Comparison of ENCODE assay signal across 8 mouse cellular contexts in genomic region chr11:117317429-117318101, GRCm38 (mm10).
DNase-seq lines count a peak whose midpoint lies in the region; ATAC-seq and TF ChIP-seq lines count a peak whose summit lies in the region.

No protein-coding gene starts in this region.

- peak; percentile 51 for DNase-seq in kidney, postnatal 10 days
- DNase-seq in kidney, adult 9 months, result no peak
- DNase-seq in yolk sac, embryonic 10.5 days (ENCODE audit: low spot score), result peak; percentile 34
- no peak for DNase-seq in cerebellum, adult 11 months

- no peaks in the 10 kb centered on the region for H3K36me3 ChIP-seq in forebrain, embryonic 15.5 days
- no peaks in the 10 kb centered on the region for H3K36me3 ChIP-seq in intestine, embryonic 16.5 days (ENCODE audit: control insufficient read depth, insufficient read depth, low read length)
- no peaks in the 10 kb centered on the region for H3K36me3 ChIP-seq in midbrain, embryonic 13.5 days

- peak overlapping the region; percentile 33 for H3K9ac ChIP-seq in forebrain, embryonic 15.5 days (replicated peaks)
- peak overlapping the region; percentile 63 for H3K9ac ChIP-seq in intestine, embryonic 16.5 days (ENCODE audit: low read depth, low read length)
- peak overlapping the region; percentile 47; the same call in 1 of the 2 replicates for H3K9ac ChIP-seq in midbrain, embryonic 13.5 days (replicated peaks)

- no peak overlapping the region for H3K4me2 ChIP-seq in forebrain, embryonic 15.5 days (replicated peaks)
- peak overlapping the region; percentile 40 for H3K4me2 ChIP-seq in intestine, embryonic 16.5 days (ENCODE audit: low read depth, low read length)
- H3K4me2 ChIP-seq in midbrain, embryonic 13.5 days (replicated peaks), result peak overlapping the region; percentile 14

- WGBS in bone marrow, adult 2 months, result 16% methylated on average over 20 of the region's 20 CpGs
- 34% methylated on average over 20 of the region's 20 CpGs for WGBS in forebrain, embryonic 15.5 days
- WGBS in intestine, embryonic 16.5 days, result 40% methylated on average over 20 of the region's 20 CpGs
- 22% methylated on average over 20 of the region's 20 CpGs for WGBS in midbrain, embryonic 13.5 days

- no peaks in the 10 kb centered on the region for H3K27me3 ChIP-seq in forebrain, embryonic 15.5 days
- no peaks in the 10 kb centered on the region for H3K27me3 ChIP-seq in intestine, embryonic 16.5 days (replicated peaks; ENCODE audit: control insufficient read depth, insufficient read depth, low read length)
- H3K27me3 ChIP-seq in midbrain, embryonic 13.5 days, result no peaks in the 10 kb centered on the region

- no peak overlapping the region for H3K4me3 ChIP-seq in bone marrow, adult 2 months (replicated peaks; ENCODE audit: control insufficient read depth, low read depth, low read length)
- no peak overlapping the region for H3K4me3 ChIP-seq in forebrain, embryonic 15.5 days
- H3K4me3 ChIP-seq in intestine, embryonic 16.5 days (ENCODE audit: low read length), result peak overlapping the region; percentile 13
- H3K4me3 ChIP-seq in midbrain, embryonic 13.5 days (replicated peaks), result no peak overlapping the region

- no peak for TF ChIP-seq CTCF in bone marrow, adult 2 months (IDR thresholded peaks at IDR 0.05; ENCODE audit: control insufficient read depth, insufficient read depth, low read length)

- no peak for TF ChIP-seq POLR2A in bone marrow, adult 2 months (IDR thresholded peaks at IDR 0.05; ENCODE audit: borderline replicate concordance, control insufficient read depth, low read depth, low read length)

- no peak for ATAC-seq in forebrain, embryonic 15.5 days (replicated peaks)
- ATAC-seq in intestine, embryonic 16.5 days, result no peak
- peak; percentile 40; the same call in 1 of the 2 replicates for ATAC-seq in midbrain, embryonic 13.5 days

- peaks cover 28% of the 10 kb centered on the region for H3K4me1 ChIP-seq in bone marrow, adult 2 months (ENCODE audit: control insufficient read depth, insufficient read depth, low read length)
- peaks cover 58% of the 10 kb centered on the region for H3K4me1 ChIP-seq in forebrain, embryonic 15.5 days
- peaks cover 83% of the 10 kb centered on the region for H3K4me1 ChIP-seq in intestine, embryonic 16.5 days (ENCODE audit: control insufficient read depth, insufficient read depth, low read length)
- H3K4me1 ChIP-seq in midbrain, embryonic 13.5 days (replicated peaks), result peaks cover 53% of the 10 kb centered on the region

- peak overlapping the region; percentile 96 for H3K27ac ChIP-seq in bone marrow, adult 2 months (ENCODE audit: control insufficient read depth, insufficient read depth, low read depth, low read length, poor library complexity)
- peak overlapping the region; percentile 73 for H3K27ac ChIP-seq in forebrain, embryonic 15.5 days (replicated peaks)
- H3K27ac ChIP-seq in intestine, embryonic 16.5 days (ENCODE audit: low read length), result peak overlapping the region; percentile 87
- peak overlapping the region; percentile 75 for H3K27ac ChIP-seq in midbrain, embryonic 13.5 days

- no peaks in the 10 kb centered on the region for H3K9me3 ChIP-seq in forebrain, embryonic 15.5 days
- no peaks in the 10 kb centered on the region for H3K9me3 ChIP-seq in intestine, embryonic 16.5 days (ENCODE audit: control insufficient read depth, low read length)
- no peaks in the 10 kb centered on the region for H3K9me3 ChIP-seq in midbrain, embryonic 13.5 days

Comparison
In these comparisons a context has a peak if more than half of its experiments do, and no peak if none do; other contexts are left out.
1. DNase-seq: peak in kidney, postnatal 10 days (single experiment) and yolk sac, embryonic 10.5 days (single experiment); none in kidney, adult 9 months (single experiment) and cerebellum, adult 11 months (single experiment).
2. Peak in every context shown above with its lines, with median percentiles within 50 percentile points of each other: H3K27ac ChIP-seq and H3K9ac ChIP-seq.